Comparison of ENCODE assay signal across 24 mouse cellular contexts in genomic region chr13:52618592-52618991, GRCm38 (mm10). TPM values are rescaled to one million over a fixed set of nuclear protein-coding genes. Genes with fewer than 3 reads are reported as not detected.
DNase-seq lines count a peak whose midpoint lies in the region; ATAC-seq and TF ChIP-seq lines count a peak whose summit lies in the region.
"Had no signal": no experiment of that assay in that cellular context is flagged by ENCODE, and none has a peak within 500 bp of the region (broad histone marks: within the 10 kb centered on the region; RNA-seq: fewer than 3 reads in every experiment).

No protein-coding gene starts in this region.

- H3K4me2 ChIP-seq in midbrain, embryonic 11.5 days = no peak overlapping the region
- no peak overlapping the region for H3K4me2 ChIP-seq in CH12.LX (ENCODE audit: insufficient read depth, low read depth, poor library complexity, severe bottlenecking)
- no peak overlapping the region for H3K4me2 ChIP-seq in forebrain, embryonic 14.5 days (ENCODE audit: low read length)
- H3K4me2 ChIP-seq: embryonic facial prominence, embryonic 15.5 days; heart, embryonic 13.5 days; hindbrain, embryonic 12.5 days had no signal

- no peaks in the 10 kb centered on the region for H3K27me3 ChIP-seq in midbrain, embryonic 11.5 days (ENCODE audit: control insufficient read depth, insufficient read depth, low read length)
- no peaks in the 10 kb centered on the region for H3K27me3 ChIP-seq in midbrain, embryonic 10.5 days (ENCODE audit: low read depth, poor library complexity, severe bottlenecking)
- no peaks in the 10 kb centered on the region for H3K27me3 ChIP-seq in CH12.LX (replicated peaks)
- no peaks in the 10 kb centered on the region for H3K27me3 ChIP-seq in forebrain, embryonic 14.5 days (replicated peaks; ENCODE audit: control insufficient read depth, insufficient read depth, low read length)
- H3K27me3 ChIP-seq: embryonic facial prominence, embryonic 15.5 days; heart, embryonic 13.5 days; hindbrain, embryonic 12.5 days had no signal

- peaks cover 48% of the 10 kb centered on the region for H3K79me2 ChIP-seq in CH12.LX (replicated peaks; ENCODE audit: control insufficient read depth, extremely low read depth, insufficient read depth, poor library complexity, severe bottlenecking)

- ATAC-seq in midbrain, embryonic 11.5 days (ENCODE audit: low FRiP score) = no peak
- peak; percentile 32; the same call in 1 of the 2 replicates for ATAC-seq in megakaryocyte progenitor cell, adult 5-6 weeks (replicated peaks; ENCODE audit: poor library complexity)
- ATAC-seq in forebrain, embryonic 14.5 days = no peak
- ATAC-seq: activated CD4-positive, CD25-positive, alpha-beta regulatory T cell, adult 4 months; forebrain, embryonic 16.5 days; hindbrain, postnatal 0 days; Patski had no signal

- TF ChIP-seq CTCF in CH12.LX (conservative IDR thresholded peaks at IDR 0.05 in 1 of 2, IDR thresholded peaks at IDR 0.05 in 1 of 2; ENCODE audit: low read depth in 2 of 2, low read length in 2 of 2) = no peak
- no peak for TF ChIP-seq CTCF in bone marrow, adult 2 months (IDR thresholded peaks at IDR 0.05; ENCODE audit: control insufficient read depth, insufficient read depth, low read length)

- dilution Hi-C loops in CH12.LX (cut with MboI; ENCODE audit: extremely low pct_ligation_motif_present, extremely low pct_unique_long_range_greater_than_20kb, low sequenced_read_pairs) = no loop called here

- H3K9ac ChIP-seq in midbrain, embryonic 11.5 days (ENCODE audit: low read length) = no peak overlapping the region
- H3K9ac ChIP-seq in CH12.LX (ENCODE audit: insufficient read depth, low read depth) = no peak overlapping the region
- no peak overlapping the region for H3K9ac ChIP-seq in forebrain, embryonic 14.5 days (ENCODE audit: low read length)
- H3K9ac ChIP-seq: embryonic facial prominence, embryonic 15.5 days; heart, embryonic 13.5 days; hindbrain, embryonic 12.5 days had no signal

- no peaks in the 10 kb centered on the region for H3K4me1 ChIP-seq in midbrain, embryonic 11.5 days (ENCODE audit: control insufficient read depth, insufficient read depth, low read length)
- 0 out of 2 replicates have a peak, but pooled peaks cover 7% of the 10 kb centered on the region for H3K4me1 ChIP-seq in midbrain, embryonic 10.5 days
- H3K4me1 ChIP-seq in CH12.LX (ENCODE audit: control insufficient read depth in 1 of 2, insufficient read depth in 2 of 2) = peaks cover 8 to 58% of the 10 kb centered on the region in 2 experiments; a peak in 3 of 4 replicates
- H3K4me1 ChIP-seq in bone marrow, adult 2 months (ENCODE audit: control insufficient read depth, insufficient read depth, low read length) = peaks cover 19% of the 10 kb centered on the region
- H3K4me1 ChIP-seq in forebrain, embryonic 14.5 days (ENCODE audit: control insufficient read depth, insufficient read depth, low read length) = no peaks in the 10 kb centered on the region
- H3K4me1 ChIP-seq: embryonic facial prominence, embryonic 15.5 days; hindbrain, embryonic 12.5 days had no signal

- TF ChIP-seq EP300 in CH12.LX (IDR thresholded peaks at IDR 0.05; ENCODE audit: low read length) = no peak

- H3K27ac ChIP-seq in midbrain, embryonic 11.5 days (ENCODE audit: low read depth, low read length) = no peak overlapping the region
- no peak overlapping the region for H3K27ac ChIP-seq in midbrain, embryonic 10.5 days (replicated peaks)
- H3K27ac ChIP-seq in CH12.LX (ENCODE audit: insufficient read depth, low read depth) = peak overlapping the region; percentile 36; the same call in 1 of the 2 replicates
- H3K27ac ChIP-seq in bone marrow, adult 2 months (ENCODE audit: control insufficient read depth, insufficient read depth, low read depth, low read length, poor library complexity) = peak overlapping the region; percentile 68
- no peak overlapping the region for H3K27ac ChIP-seq in forebrain, embryonic 14.5 days (ENCODE audit: low read depth, low read length)
- H3K27ac ChIP-seq: embryonic facial prominence, embryonic 15.5 days; forebrain, embryonic 10.5 days; heart, embryonic 13.5 days; hindbrain, embryonic 12.5 days; hindbrain, postnatal 0 days had no signal

- no peak overlapping the region for H3K4me3 ChIP-seq in midbrain, embryonic 11.5 days (ENCODE audit: low read depth, low read length)
- H3K4me3 ChIP-seq in midbrain, embryonic 10.5 days = no peak overlapping the region
- H3K4me3 ChIP-seq in CH12.LX (replicated peaks in 1 of 3; ENCODE audit: low read depth in 2 of 3, low read length in 2 of 3, poor library complexity in 1 of 3) = no peak overlapping the region
- H3K4me3 ChIP-seq in bone marrow, adult 2 months (replicated peaks; ENCODE audit: control insufficient read depth, low read depth, low read length) = no peak overlapping the region
- H3K4me3 ChIP-seq in forebrain, embryonic 14.5 days (ENCODE audit: low read depth, low read length) = no peak overlapping the region
- H3K4me3 ChIP-seq: embryonic facial prominence, embryonic 15.5 days; erythroblast, embryonic 14.5 days; forebrain, embryonic 10.5 days; heart, embryonic 13.5 days; hindbrain, embryonic 12.5 days had no signal

- peak; percentile 44 for DNase-seq in midbrain, embryonic 11.5 days (ENCODE audit: low spot score, missing footprints)
- no peak for DNase-seq in midbrain, embryonic 10.5 days (ENCODE audit: low spot score)
- DNase-seq in CH12.LX (ENCODE audit: extremely low read depth) = no peak
- no peak for DNase-seq in gastrocnemius, postnatal 10 days
- DNase-seq in lung, postnatal 10 days = no peak
- DNase-seq in forebrain, embryonic 14.5 days (ENCODE audit: low spot score) = no peak
- DNase-seq: adrenal gland, postnatal 14 days; cerebellum, adult 8-10 months; cerebellum, postnatal 14 days; embryo, embryonic 11 days; gastrocnemius, postnatal 14 days; heart, postnatal 36 days had no signal

- TF ChIP-seq RAD21 in CH12.LX (IDR thresholded peaks at IDR 0.05; ENCODE audit: low read depth, low read length) = no peak

- no peaks in the 10 kb centered on the region for H3K9me3 ChIP-seq in midbrain, embryonic 11.5 days (ENCODE audit: control insufficient read depth, low read length)
- H3K9me3 ChIP-seq in midbrain, embryonic 10.5 days (replicated peaks) = no peaks in the 10 kb centered on the region
- H3K9me3 ChIP-seq in CH12.LX (replicated peaks; ENCODE audit: low read length) = no peaks in the 10 kb centered on the region
- no peaks in the 10 kb centered on the region for H3K9me3 ChIP-seq in forebrain, embryonic 14.5 days (replicated peaks; ENCODE audit: control insufficient read depth, low read length)
- H3K9me3 ChIP-seq: embryonic facial prominence, embryonic 15.5 days; forebrain, embryonic 10.5 days; heart, embryonic 13.5 days; hindbrain, embryonic 12.5 days had no signal

- no peaks in the 10 kb centered on the region for H3K36me3 ChIP-seq in midbrain, embryonic 11.5 days (ENCODE audit: control insufficient read depth, insufficient read depth, low read length)
- H3K36me3 ChIP-seq in midbrain, embryonic 10.5 days = no peaks in the 10 kb centered on the region
- H3K36me3 ChIP-seq in CH12.LX (replicated peaks in 1 of 2; ENCODE audit: control insufficient read depth in 1 of 2, insufficient read depth in 1 of 2, low read length in 1 of 2) = peaks cover 93 to 98% of the 10 kb centered on the region in 2 experiments
- no peaks in the 10 kb centered on the region for H3K36me3 ChIP-seq in forebrain, embryonic 14.5 days (ENCODE audit: control insufficient read depth, insufficient read depth, low read length)
- H3K36me3 ChIP-seq: embryonic facial prominence, embryonic 15.5 days; forebrain, embryonic 10.5 days; G1E; hindbrain, embryonic 12.5 days had no signal

- in situ Hi-C loops in CH12.LX (cut with MboI; ENCODE audit: low pct_ligation_motif_present, low pct_unique_long_range_greater_than_20kb, low sequenced_read_pairs) = no loop called here

- TF ChIP-seq POLR2A in CH12.LX (IDR thresholded peaks at IDR 0.05; ENCODE audit: low read depth, low read length) = no peak
- no peak for TF ChIP-seq POLR2A in bone marrow, adult 2 months (IDR thresholded peaks at IDR 0.05; ENCODE audit: borderline replicate concordance, control insufficient read depth, low read depth, low read length)

- WGBS in midbrain, embryonic 11.5 days = 83% methylated on average over 4 of the region's 4 CpGs
- WGBS in midbrain, embryonic 10.5 days = 92% methylated on average over 4 of the region's 4 CpGs
- 9% methylated on average over 4 of the region's 4 CpGs for WGBS in bone marrow, adult 2 months
- 83% methylated on average over 4 of the region's 4 CpGs for WGBS in forebrain, embryonic 14.5 days

TF ChIP-seq in CH12.LX, 34 proteins besides CTCF, POLR2A, EP300 and RAD21:
- no peak for TF ChIP-seq TCF12 (IDR thresholded peaks at IDR 0.05; ENCODE audit: low read depth, low read length)
- TF ChIP-seq JUN (IDR thresholded peaks at IDR 0.05; ENCODE audit: insufficient read depth, low read depth, low read length) = no peak
- TF ChIP-seq TBP (conservative IDR thresholded peaks at IDR 0.05; ENCODE audit: low read depth, low read length) = no peak
- TF ChIP-seq MAX (IDR thresholded peaks at IDR 0.05; ENCODE audit: low read length) = no peak
- no peak for TF ChIP-seq SMC3 (IDR thresholded peaks at IDR 0.05; ENCODE audit: low read depth, low read length)
- no peak for TF ChIP-seq GABPA (IDR thresholded peaks at IDR 0.05; ENCODE audit: insufficient replicate concordance, low read depth, low read length)
- TF ChIP-seq ELF1 (IDR thresholded peaks at IDR 0.05; ENCODE audit: low read depth, low read length) = no peak
- TF ChIP-seq BHLHE40 (IDR thresholded peaks at IDR 0.05; ENCODE audit: low read depth, low read length) = no peak
- TF ChIP-seq NRF1 (IDR thresholded peaks at IDR 0.05; ENCODE audit: low read depth, low read length) = no peak
- no peak for TF ChIP-seq ZMIZ1 (IDR thresholded peaks at IDR 0.05; ENCODE audit: low read depth, low read length)
- TF ChIP-seq NELFE (IDR thresholded peaks at IDR 0.05; ENCODE audit: low read depth, low read length) = no peak

RNA-seq across cellular contexts. Expression of gene Syk, which starts 35.6 kb away (rescaled TPM):
- 2.1 and 2.3 TPM in 2 replicates for polyA plus RNA-seq in midbrain, embryonic 11.5 days (2014; fragmentation: Nextera tagmentation; extraction: Ambion mirVana)
- polyA plus RNA-seq in midbrain, embryonic 10.5 days (2016; fragmentation: Nextera tagmentation; extraction: Ambion mirVana) = 2.3 and 3.0 TPM in 2 replicates
- total RNA-seq in CH12.LX (2012; rRNA removed) (151 and 163 TPM in 2 replicates), CH12.LX (2014; rRNA removed) (108 and 117 TPM in 2 replicates)
- polyA plus RNA-seq in CH12.LX (2012; ENCODE audit: insufficient read length, low read depth) = 171 and 185 TPM in 2 replicates
- polyA plus RNA-seq in bone marrow, adult 2 months (2011; ENCODE audit: insufficient read depth, insufficient read length, low replicate concordance, missing spikeins) = 52.8 and 120 TPM in 2 replicates
- 38.9 and 40.1 TPM in 2 replicates for total RNA-seq in megakaryocyte progenitor cell, adult 5-6 weeks (2015)
- 67.4 and 70.2 TPM in 2 replicates for total RNA-seq in megakaryocyte progenitor cell, adult 5-6 weeks (2017)
- 1 to 10 TPM; 3.2 to 5.8 TPM for total RNA-seq in gastrocnemius, postnatal 10 days (2021)
- polyA plus RNA-seq in forebrain, embryonic 14.5 days (2014; fragmentation: Nextera tagmentation; extraction: Ambion mirVana) = 1.0 and 1.1 TPM in 2 replicates
- polyA plus RNA-seq: G1E, Patski had no signal

Comparison
In these comparisons a context has a peak if more than half of its experiments do, and no peak if none do; other contexts are left out.
1. H3K27ac ChIP-seq: peak in CH12.LX (single experiment) and bone marrow, adult 2 months (single experiment); none in midbrain, embryonic 11.5 days (single experiment), midbrain, embryonic 10.5 days (single experiment) and forebrain, embryonic 14.5 days (single experiment).
2. RNA of gene Syk, which starts 35.6 kb away (polyA plus RNA-seq): 171 to 185 TPM in CH12.LX and 52.8 to 120 TPM in bone marrow, adult 2 months; 2.3 to 3.0 TPM in midbrain, embryonic 10.5 days, 2.1 to 2.3 TPM in midbrain, embryonic 11.5 days and 1.0 to 1.1 TPM in forebrain, embryonic 14.5 days; every median in the first group is over 10 times any median in the second.